Mouse (Mus musculus) ES-Bruce4 (cell line): ENCODE data around the gene Amd1. TPM values are rescaled to one million over a fixed set of nuclear protein-coding genes. Genes with fewer than 3 reads are reported as not detected.

ENCODE experiments used
- H3K27ac ChIP-seq: 2 replicates; pipeline ENCODE4 v1.5.1; 2012; ENCODE audit warnings: low read length, inconsistent platforms; ENCODE audit not compliant: insufficient read depth
- H3K27me3 ChIP-seq: 2 replicates; pipeline ENCODE4 v1.6.1; 2012; ENCODE audit warnings: mild to moderate bottlenecking, low read length, inconsistent platforms; ENCODE audit not compliant: control insufficient read depth, poor library complexity, insufficient read depth, severe bottlenecking
- H3K36me3 ChIP-seq: 2 replicates; pipeline ENCODE4 v1.6.1; 2012; ENCODE audit warnings: inconsistent platforms, mild to moderate bottlenecking, low read length, moderate library complexity; ENCODE audit not compliant: control insufficient read depth, poor library complexity, insufficient read depth, severe bottlenecking
- H3K4me1 ChIP-seq: one replicate; pipeline ENCODE4 v1.8.1; 2011; ENCODE audit warnings: low read length; ENCODE audit not compliant: control insufficient read depth, insufficient read depth
- H3K4me3 ChIP-seq: 2 replicates; pipeline ENCODE4 v1.5.1; 2011; ENCODE audit warnings: low read depth, mild to moderate bottlenecking, low read length
- H3K9ac ChIP-seq: 2 replicates; pipeline ENCODE4 v1.6.1; 2012; ENCODE audit warnings: low read depth, mild to moderate bottlenecking, inconsistent platforms; ENCODE audit not compliant: poor library complexity, severe bottlenecking
- H3K9me3 ChIP-seq: replicated peaks from 2 replicates; pipeline ENCODE4 v1.6.1; 2012; ENCODE audit warnings: mild to moderate bottlenecking, low read length, inconsistent platforms; ENCODE audit not compliant: control insufficient read depth, poor library complexity, insufficient read depth, severe bottlenecking
- CTCF ChIP-seq: IDR thresholded peaks from one replicate; pipeline ENCODE4 v1.8.1; 2011; ENCODE audit warnings: low read depth, low read length
- EP300 ChIP-seq: IDR thresholded peaks from 2 replicates; pipeline ENCODE4 v1.6.1; 2011; ENCODE audit warnings: low read depth, low read length; ENCODE audit not compliant: insufficient read depth
- POLR2A ChIP-seq: IDR thresholded peaks from one replicate; pipeline ENCODE4 v1.8.1; 2011; ENCODE audit warnings: low read length; ENCODE audit not compliant: insufficient read depth
- polyA plus RNA-seq: library from polyadenylated mRNA; stranded (reverse); fragments of >200 nt; gene quantifications from 2 replicates; pipeline ENCODE4 v1.2.4, GENCODE M21; 2011; ENCODE audit warnings: low read depth; ENCODE audit not compliant: missing spikeins, insufficient read depth, insufficient read length

Amd1 gene
- polyA plus RNA-seq, 1 experiment: 150 TPM

GRCm38 (mm10) chr10:40278317-40278716, 23.7 kb downstream of the Amd1 start:
- Histone ChIP-seq H3K27ac (no peak overlapping the region), H3K27me3 (no peaks in the 10 kb centered on the region), H3K4me1 (no peaks in the 10 kb centered on the region), H3K36me3 (no peaks in the 10 kb centered on the region), H3K9me3 (no peaks in the 10 kb centered on the region), H3K4me3 (no peak overlapping the region), H3K9ac (no peak overlapping the region)
- TF ChIP-seq POLR2A (no peak), CTCF (no peak), EP300 (no peak)

- Histone ChIP-seq H3K4me1 (no peaks in the 10 kb centered on the region), H3K4me3 (no peak overlapping the region), H3K9me3 (no peaks in the 10 kb centered on the region), H3K36me3 (no peaks in the 10 kb centered on the region), H3K9ac (no peak overlapping the region), H3K27ac (no peak overlapping the region), H3K27me3 (no peaks in the 10 kb centered on the region)
- TF ChIP-seq EP300: no peak
- TF ChIP-seq CTCF: no peak
- no peak for TF ChIP-seq POLR2A
These were observed 26.0 kb downstream of the Amd1 start for GRCm38 (mm10) chr10:40275991-40276390.

DNA sequence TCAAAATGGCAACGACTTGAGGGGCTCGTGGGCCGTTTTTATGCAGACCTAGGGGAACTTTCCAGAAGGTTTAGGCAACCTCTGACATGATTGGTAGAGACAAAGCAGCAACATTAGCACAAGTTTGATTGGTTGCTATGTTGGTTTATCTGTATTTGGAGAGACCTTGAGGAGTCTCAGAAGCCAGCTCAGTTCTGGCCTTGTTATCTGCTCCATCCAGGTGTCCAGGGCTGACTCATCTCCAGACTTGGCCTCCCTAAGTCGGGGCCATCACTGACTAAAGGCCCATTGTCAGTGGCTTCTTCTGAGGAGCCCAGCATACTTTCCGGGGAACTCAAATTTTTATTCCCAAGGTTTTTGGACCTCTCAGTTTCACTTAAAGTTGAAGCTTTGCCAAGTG, 28.0 kb downstream of the Amd1 start:
- Histone ChIP-seq H3K27me3 (no peaks in the 10 kb centered on the region), H3K9ac (no peak overlapping the region), H3K4me3 (no peak overlapping the region), H3K36me3 (no peaks in the 10 kb centered on the region), H3K9me3 (no peaks in the 10 kb centered on the region), H3K4me1 (no peaks in the 10 kb centered on the region), H3K27ac (no peak overlapping the region)
- TF ChIP-seq CTCF (no peak), POLR2A (no peak), EP300 (no peak)

- H3K36me3 ChIP-seq: no peaks in the 10 kb centered on the region
- no peak for TF ChIP-seq POLR2A
These were observed 30.8 kb downstream of the Amd1 start for GRCm38 (mm10) chr10:40271216-40271615.

GRCm38 (mm10) chr10:40264920-40265319, 37.1 kb downstream of the Amd1 start:
- TF ChIP-seq POLR2A (no peak), CTCF (peak; percentile 35), EP300 (no peak)
- Histone ChIP-seq H3K9ac (no peak overlapping the region), H3K27ac (no peak overlapping the region), H3K36me3 (no peaks in the 10 kb centered on the region), H3K27me3 (no peaks in the 10 kb centered on the region), H3K4me1 (peaks cover 3% of the 10 kb centered on the region), H3K4me3 (no peak overlapping the region), H3K9me3 (no peaks in the 10 kb centered on the region)

More at GRCm38 (mm10) chr10:40271216-40271615, 30.8 kb downstream of the Amd1 start:
- Histone ChIP-seq H3K4me3 (no peak overlapping the region), H3K9ac (no peak overlapping the region), H3K4me1 (no peaks in the 10 kb centered on the region), H3K27me3 (no peaks in the 10 kb centered on the region), H3K9me3 (no peaks in the 10 kb centered on the region), H3K27ac (no peak overlapping the region)

DNA sequence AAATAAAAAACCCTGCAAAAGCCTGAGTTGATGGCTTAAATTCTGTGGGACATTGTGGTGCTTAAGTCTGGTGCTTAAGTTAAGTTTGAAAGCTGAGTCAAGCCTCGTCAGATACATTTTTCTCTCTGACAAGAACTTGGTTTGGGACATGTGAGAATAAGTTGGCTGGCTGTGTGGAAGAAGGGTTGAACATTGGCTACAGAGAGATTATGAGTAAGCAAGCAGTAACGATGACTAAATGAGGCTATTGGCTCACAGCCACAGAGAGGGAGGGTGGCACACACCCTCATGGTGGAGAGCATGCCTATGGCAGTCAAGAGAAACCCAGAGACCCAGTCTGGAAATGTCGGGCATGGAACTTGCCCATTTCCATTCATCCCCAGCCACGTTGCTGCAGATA, 38.3 kb downstream of the Amd1 start:
- Histone ChIP-seq H3K27me3 (no peaks in the 10 kb centered on the region), H3K9me3 (no peaks in the 10 kb centered on the region), H3K9ac (no peak overlapping the region), H3K27ac (no peak overlapping the region), H3K36me3 (no peaks in the 10 kb centered on the region), H3K4me1 (peaks cover 3% of the 10 kb centered on the region), H3K4me3 (no peak overlapping the region)
- TF ChIP-seq EP300 (no peak), CTCF (no peak), POLR2A (no peak)

DNA sequence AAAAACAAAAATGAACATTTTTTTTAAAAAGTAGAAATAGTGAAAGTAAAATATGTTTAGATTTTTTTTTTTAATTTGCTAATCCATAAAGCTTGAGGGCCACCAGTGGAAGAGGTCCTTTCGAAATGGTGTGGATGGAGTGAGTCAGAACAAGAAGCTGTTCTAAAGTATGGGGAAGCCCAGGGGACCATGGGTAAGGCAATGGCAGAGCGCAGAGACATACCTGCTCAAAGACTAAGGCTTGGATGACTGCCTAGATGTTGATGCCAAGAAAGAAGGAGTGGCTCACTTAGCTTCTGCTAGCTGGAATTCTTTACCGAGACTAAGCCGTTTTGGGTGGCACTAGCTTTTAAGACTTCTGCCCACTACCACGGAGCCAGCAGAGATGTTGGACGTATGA, 39.8 kb downstream of the Amd1 start:
- Histone ChIP-seq H3K27ac (no peak overlapping the region), H3K9me3 (no peaks in the 10 kb centered on the region), H3K4me1 (peaks cover 3% of the 10 kb centered on the region), H3K36me3 (no peaks in the 10 kb centered on the region), H3K27me3 (no peaks in the 10 kb centered on the region), H3K9ac (no peak overlapping the region), H3K4me3 (no peak overlapping the region)
- TF ChIP-seq EP300 (no peak), POLR2A (no peak), CTCF (no peak)
